Mouse (Mus musculus): ENCODE data around the gene Tmtc1.
A peak's percentile ranks its signal among the peaks of the same experiment; 100 is the strongest.

Tmtc1 gene

GRCm38 (mm10) chr6:148420387-148420786, 23.8 kb downstream of the Tmtc1 start:
- DNase-seq: peak; percentile 81

- DNase-seq: peak; percentile 83
Measured at GRCm38 (mm10) chr6:148416597-148416996, 27.6 kb downstream of the Tmtc1 start.

- no peak for DNase-seq
Measured at GRCm38 (mm10) chr6:148413638-148414037, 30.6 kb downstream of the Tmtc1 start.

GRCm38 (mm10) chr6:148406792-148407490, 37.2 kb downstream of the Tmtc1 start:
- DNase-seq: peak; percentile 92

GRCm38 (mm10) chr6:148405599-148405998, 38.6 kb downstream of the Tmtc1 start:
- peak; percentile 74 for DNase-seq

- peak; percentile 99 for DNase-seq
Measured at GRCm38 (mm10) chr6:148404500-148404899, 39.7 kb downstream of the Tmtc1 start.

GRCm38 (mm10) chr6:148403761-148404160, 40.4 kb downstream of the Tmtc1 start:
- peak; percentile 93 for DNase-seq

GRCm38 (mm10) chr6:148401031-148401430, 43.2 kb downstream of the Tmtc1 start:
- peak; percentile 76 for DNase-seq

GRCm38 (mm10) chr6:148399541-148399940, 44.6 kb downstream of the Tmtc1 start:
- DNase-seq: peak; percentile 84

GRCm38 (mm10) chr6:148398888-148399287, 45.3 kb downstream of the Tmtc1 start:
- DNase-seq: peak; percentile 79

- DNase-seq: peak; percentile 69
Measured at GRCm38 (mm10) chr6:148397270-148397669, 46.9 kb downstream of the Tmtc1 start.

GRCm38 (mm10) chr6:148395272-148395671, 48.9 kb downstream of the Tmtc1 start:
- DNase-seq: no peak

GRCm38 (mm10) chr6:148394294-148394693, 49.9 kb downstream of the Tmtc1 start:
- DNase-seq: peak; percentile 29

GRCm38 (mm10) chr6:148392147-148392546, 52.0 kb downstream of the Tmtc1 start:
- DNase-seq: peak; percentile 74

GRCm38 (mm10) chr6:148391286-148391685, 52.9 kb downstream of the Tmtc1 start:
- peak; percentile 95 for DNase-seq

GRCm38 (mm10) chr6:148390630-148391276, 53.4 kb downstream of the Tmtc1 start:
- DNase-seq: peak; percentile 99

- peak; percentile 60 for DNase-seq
Measured at GRCm38 (mm10) chr6:148387990-148388389, 56.2 kb downstream of the Tmtc1 start.

GRCm38 (mm10) chr6:148384111-148384895, 59.9 kb downstream of the Tmtc1 start:
- peak; percentile 100 for DNase-seq

GRCm38 (mm10) chr6:148381163-148381782, 62.9 kb downstream of the Tmtc1 start:
- peak; percentile 98 for DNase-seq

- DNase-seq: peak; percentile 85
Measured at GRCm38 (mm10) chr6:148375618-148376209, 68.5 kb downstream of the Tmtc1 start.

- peak; percentile 37 for DNase-seq
Measured at GRCm38 (mm10) chr6:148375015-148375414, 69.2 kb downstream of the Tmtc1 start.

- peak; percentile 71 for DNase-seq
Measured at GRCm38 (mm10) chr6:148373444-148373843, 70.7 kb downstream of the Tmtc1 start.

GRCm38 (mm10) chr6:148371223-148371622, 73.0 kb downstream of the Tmtc1 start:
- peak; percentile 31 for DNase-seq

Measured in heart, adult 11 months (tissue).